Comparison of ENCODE assay signal across 9 mouse cellular contexts in the genomic region with DNA sequence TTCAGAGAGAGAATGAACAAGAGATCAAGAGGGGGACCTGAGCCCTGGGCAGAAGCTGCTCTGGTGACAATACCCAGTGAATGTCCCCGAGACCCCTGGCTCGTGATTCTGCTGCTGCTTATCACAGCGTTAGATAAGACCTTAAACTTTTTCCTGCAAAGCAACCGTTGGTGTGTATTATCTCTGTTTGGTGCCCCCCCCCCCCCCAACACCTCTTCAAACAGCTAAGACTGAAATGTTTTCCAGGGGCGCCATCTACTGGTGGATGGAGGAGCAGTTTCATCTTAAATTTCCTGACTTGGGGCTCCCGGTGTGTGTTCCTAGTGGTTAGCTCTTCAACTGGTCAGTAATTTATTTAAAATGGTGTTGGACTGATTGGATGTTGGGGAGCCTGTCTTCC. TPM values are rescaled to one million over a fixed set of nuclear protein-coding genes. Genes with fewer than 3 reads are reported as not detected.
DNase-seq lines count a peak whose midpoint lies in the region; ATAC-seq and TF ChIP-seq lines count a peak whose summit lies in the region.
"Had no signal": no experiment of that assay in that cellular context is flagged by ENCODE, and none has a peak within 500 bp of the region (broad histone marks: within the 10 kb centered on the region; RNA-seq: fewer than 3 reads in every experiment).

No protein-coding gene starts in this region.

- no peak for TF ChIP-seq EP300 in ES-Bruce4 (IDR thresholded peaks at IDR 0.05; ENCODE audit: insufficient read depth, low read depth, low read length)
- no peak for TF ChIP-seq EP300 in heart, adult 2 months (IDR thresholded peaks at IDR 0.05; ENCODE audit: insufficient read depth, low read depth, low read length)
- no peak for TF ChIP-seq EP300 in stomach, postnatal 0 days (optimal IDR thresholded peaks at IDR 0.05)

- H3K79me2 ChIP-seq in heart, adult 2 months (replicated peaks; ENCODE audit: control insufficient read depth, insufficient read depth, low read length): no peaks in the 10 kb centered on the region

- H3K4me3 ChIP-seq in heart, embryonic 11.5 days (ENCODE audit: low read depth, low read length): no peak overlapping the region
- H3K4me3 ChIP-seq in ES-Bruce4 (ENCODE audit: low read depth, low read length): no peak overlapping the region
- H3K4me3 ChIP-seq in cerebellum, adult 2 months (replicated peaks; ENCODE audit: insufficient read depth, low read depth, low read length): no peak overlapping the region
- no peak overlapping the region for H3K4me3 ChIP-seq in heart, adult 2 months
- no peak overlapping the region for H3K4me3 ChIP-seq in stomach, postnatal 0 days (ENCODE audit: low read depth, low read length)

- H3K4me2 ChIP-seq in heart, embryonic 11.5 days: no peak overlapping the region
- H3K4me2 ChIP-seq in stomach, postnatal 0 days (replicated peaks; ENCODE audit: low read depth): no peak overlapping the region

- H3K36me3 ChIP-seq in heart, embryonic 11.5 days (ENCODE audit: control insufficient read depth, insufficient read depth, low read length): no peaks in the 10 kb centered on the region
- H3K36me3 ChIP-seq in ES-Bruce4 (ENCODE audit: control insufficient read depth, insufficient read depth, low read length, poor library complexity, severe bottlenecking): 0 out of 2 replicates have a peak, but pooled peaks cover under 1% of the 10 kb centered on the region
- no peaks in the 10 kb centered on the region for H3K36me3 ChIP-seq in heart, adult 2 months (ENCODE audit: control insufficient read depth, insufficient read depth, low read length)
- no peaks in the 10 kb centered on the region for H3K36me3 ChIP-seq in stomach, postnatal 0 days (ENCODE audit: control insufficient read depth, insufficient read depth, low read length)

- DNase-seq in heart, adult 11 months: peak; percentile 93
- DNase-seq in cerebellum, adult 2 months: peak; percentile 75 to 84
- peak; percentile 65 to 75 for DNase-seq in heart, adult 2 months
- peak; percentile 72 to 85 for DNase-seq in left cerebral cortex, adult 18-20 months (ENCODE audit: low spot score in 2 of 2)
- DNase-seq in mesoderm, embryonic 11.5 days (ENCODE audit: low read depth, low spot score): peak; percentile 84
- peak; percentile 81 for DNase-seq in stomach, postnatal 0 days (ENCODE audit: low spot score)

- H3K27ac ChIP-seq in heart, embryonic 11.5 days (ENCODE audit: low read depth, low read length): no peak overlapping the region
- H3K27ac ChIP-seq in ES-Bruce4 (ENCODE audit: insufficient read depth, low read length): 0 out of 2 replicates have a peak overlapping the region, but pooled peaks have one; percentile 18
- no peak overlapping the region for H3K27ac ChIP-seq in cerebellum, adult 2 months (ENCODE audit: insufficient read depth, low read length)
- no peak overlapping the region for H3K27ac ChIP-seq in heart, adult 2 months
- H3K27ac ChIP-seq in stomach, postnatal 0 days (replicated peaks): no peak overlapping the region

- no peak for ATAC-seq in heart, embryonic 11.5 days (replicated peaks; ENCODE audit: insufficient number of reproducible peaks, low FRiP score, low TSS enrichment)
- no peak for ATAC-seq in stomach, postnatal 0 days (ENCODE audit: low FRiP score, low TSS enrichment)

- intact Hi-C loops in heart, adult 2 months (cut with DNase I): loop anchor here (1.0 kb wide), 2 partner anchors 35 to 58 kb away; no protein-coding TSS in a partner anchor

- WGBS in heart, embryonic 11.5 days (ENCODE audit: insufficient replicate concordance): 1% methylated on average over 6 of the region's 6 CpGs
- 5% methylated on average over 6 of the region's 6 CpGs for WGBS in cerebellum, adult 2 months
- 1% methylated on average over 6 of the region's 6 CpGs for WGBS in heart, adult 2 months
- 7% methylated on average over 6 of the region's 6 CpGs for WGBS in stomach, postnatal 0 days

- no peaks in the 10 kb centered on the region for H3K9me3 ChIP-seq in heart, embryonic 11.5 days (replicated peaks; ENCODE audit: control insufficient read depth, low read length)
- no peaks in the 10 kb centered on the region for H3K9me3 ChIP-seq in ES-Bruce4 (replicated peaks; ENCODE audit: control insufficient read depth, insufficient read depth, low read length, poor library complexity, severe bottlenecking)
- H3K9me3 ChIP-seq in stomach, postnatal 0 days (ENCODE audit: control insufficient read depth, low read length): no peaks in the 10 kb centered on the region

- peak; percentile 30 for TF ChIP-seq CTCF in ES-Bruce4 (IDR thresholded peaks at IDR 0.05; ENCODE audit: low read depth, low read length)
- peak; percentile 64; the same call in 1 of the 2 replicates for TF ChIP-seq CTCF in cerebellum, adult 2 months (IDR thresholded peaks at IDR 0.05; ENCODE audit: borderline replicate concordance, insufficient read depth, low read depth, low read length)
- peak; percentile 78 for TF ChIP-seq CTCF in heart, adult 2 months (IDR thresholded peaks at IDR 0.05)
- TF ChIP-seq CTCF in stomach, postnatal 0 days (IDR thresholded peaks at IDR 0.05; ENCODE audit: low read depth): peak; percentile 89

- no peak overlapping the region for H3K9ac ChIP-seq in heart, embryonic 11.5 days (ENCODE audit: low read depth, low read length)
- 0 out of 2 replicates have a peak overlapping the region, but pooled peaks have one; percentile 22 for H3K9ac ChIP-seq in ES-Bruce4 (ENCODE audit: low read depth, poor library complexity, severe bottlenecking)
- H3K9ac ChIP-seq in heart, adult 2 months (ENCODE audit: low read depth, low read length): no peak overlapping the region
- no peak overlapping the region for H3K9ac ChIP-seq in stomach, postnatal 0 days (ENCODE audit: low read length)

- TF ChIP-seq POLR2A in ES-Bruce4 (IDR thresholded peaks at IDR 0.05; ENCODE audit: insufficient read depth, low read length): no peak
- TF ChIP-seq POLR2A in cerebellum, adult 2 months (IDR thresholded peaks at IDR 0.05; ENCODE audit: borderline replicate concordance, insufficient read depth, low read length): no peak
- no peak for TF ChIP-seq POLR2A in heart, adult 2 months (IDR thresholded peaks at IDR 0.05; ENCODE audit: insufficient read depth, low read depth, low read length)

- no peaks in the 10 kb centered on the region; the same call in none of the 2 replicates for H3K27me3 ChIP-seq in heart, embryonic 11.5 days (ENCODE audit: control insufficient read depth, insufficient read depth, low read length)
- H3K27me3 ChIP-seq in ES-Bruce4 (ENCODE audit: control insufficient read depth, insufficient read depth, low read length, poor library complexity, severe bottlenecking): no peaks in the 10 kb centered on the region
- H3K27me3 ChIP-seq in cerebellum, adult 2 months (ENCODE audit: control insufficient read depth, insufficient read depth, low read length): no peaks in the 10 kb centered on the region
- no peaks in the 10 kb centered on the region for H3K27me3 ChIP-seq in heart, adult 2 months (ENCODE audit: control insufficient read depth, insufficient read depth, low read length)
- H3K27me3 ChIP-seq in stomach, postnatal 0 days (ENCODE audit: control insufficient read depth, insufficient read depth, low read length): no peaks in the 10 kb centered on the region

- peaks cover 16% of the 10 kb centered on the region for H3K4me1 ChIP-seq in heart, embryonic 11.5 days (ENCODE audit: control insufficient read depth, insufficient read depth, low read length)
- peaks cover 12% of the 10 kb centered on the region for H3K4me1 ChIP-seq in ES-Bruce4 (ENCODE audit: control insufficient read depth, insufficient read depth, low read length)
- peaks cover 11% of the 10 kb centered on the region for H3K4me1 ChIP-seq in cerebellum, adult 2 months (ENCODE audit: control insufficient read depth, insufficient read depth, low read length)
- H3K4me1 ChIP-seq in heart, adult 2 months (ENCODE audit: control insufficient read depth, insufficient read depth, low read length): peaks cover 2% of the 10 kb centered on the region; the same call in 1 of the 2 replicates
- peaks cover 3% of the 10 kb centered on the region for H3K4me1 ChIP-seq in stomach, postnatal 0 days (replicated peaks; ENCODE audit: control insufficient read depth, insufficient read depth)

RNA-seq across cellular contexts. Expression of a gene that starts 2.2 kb away (rescaled TPM):
- 17.0 and 18.4 TPM in 2 replicates for polyA plus RNA-seq in heart, embryonic 11.5 days (2014; fragmentation: Nextera tagmentation; extraction: Ambion mirVana)
- polyA plus RNA-seq in ES-Bruce4 (2011; ENCODE audit: insufficient read depth, insufficient read length, low read depth, missing spikeins): 80.8 and 85.4 TPM in 2 replicates
- 70.7 and 78.0 TPM in 2 replicates for polyA plus RNA-seq in cerebellum, adult 2 months (2012; rRNA removed)
- 1 to 10 TPM; 3.1 to 4.6 TPM for total RNA-seq in heart, adult 2 months (2021)
- 5.0 and 5.2 TPM in 2 replicates for polyA plus RNA-seq in heart, adult 2 months (2012; rRNA removed)
- 10 to 100 TPM; 53.0 to 54.4 TPM for total RNA-seq in left cerebral cortex, adult 18-20 months (2021)
- 8.9 and 9.3 TPM in 2 replicates for polyA plus RNA-seq in stomach, postnatal 0 days (2015; fragmentation: Nextera tagmentation; extraction: Ambion mirVana)

RNA-seq across cellular contexts. Expression of a gene that starts 35.0 kb away (rescaled TPM):
- 0.17 TPM in 1 of 2 replicates, not detected in the other for polyA plus RNA-seq in heart, embryonic 11.5 days (2014; fragmentation: Nextera tagmentation; extraction: Ambion mirVana)
- 4.3 and 5.8 TPM in 2 replicates for polyA plus RNA-seq in ES-Bruce4 (2011; ENCODE audit: insufficient read depth, insufficient read length, low read depth, missing spikeins)
- polyA plus RNA-seq in cerebellum, adult 2 months (2012; rRNA removed): 0.44 and 0.59 TPM in 2 replicates
- not detected for total RNA-seq in heart, adult 2 months (2021)
- polyA plus RNA-seq in heart, adult 2 months (2012; rRNA removed): not detected in 2 replicates
- total RNA-seq in left cerebral cortex, adult 18-20 months (2021): under 1 TPM; 0.33 to 0.35 TPM
- polyA plus RNA-seq in stomach, postnatal 0 days (2015; fragmentation: Nextera tagmentation; extraction: Ambion mirVana): 0.12 and 0.30 TPM in 2 replicates
- polyA plus RNA-seq: lung, embryonic 16.5 days had no signal

RNA-seq across cellular contexts. Expression of a gene that starts 39.9 kb away (rescaled TPM):
- 39.7 and 40.1 TPM in 2 replicates for polyA plus RNA-seq in heart, embryonic 11.5 days (2014; fragmentation: Nextera tagmentation; extraction: Ambion mirVana)
- 47.2 and 54.8 TPM in 2 replicates for polyA plus RNA-seq in ES-Bruce4 (2011; ENCODE audit: insufficient read depth, insufficient read length, low read depth, missing spikeins)
- 64.3 and 67.1 TPM in 2 replicates for polyA plus RNA-seq in cerebellum, adult 2 months (2012; rRNA removed)
- 10 to 100 TPM; 13.1 to 26.9 TPM for total RNA-seq in heart, adult 2 months (2021)
- 17.9 and 32.1 TPM in 2 replicates for polyA plus RNA-seq in heart, adult 2 months (2012; rRNA removed)
- 10 to 100 TPM; 44.5 to 52.3 TPM for total RNA-seq in left cerebral cortex, adult 18-20 months (2021)
- 9.0 and 10.0 TPM in 2 replicates for polyA plus RNA-seq in stomach, postnatal 0 days (2015; fragmentation: Nextera tagmentation; extraction: Ambion mirVana)

Comparison
In these comparisons a context has a peak if more than half of its experiments do, and no peak if none do; other contexts are left out.
1. CTCF ChIP-seq: peak in every context shown above with its lines; median percentile 89 in stomach, postnatal 0 days; 78 in heart, adult 2 months; 64 in cerebellum, adult 2 months; 30 in ES-Bruce4.